Mouse (Mus musculus): ENCODE measurements around the gene Nr6a1. TPM values are rescaled to one million over a fixed set of nuclear protein-coding genes. Genes with fewer than 3 reads are reported as not detected.

The Nr6a1 gene
- 4.2 and 5.2 TPM in 2 replicates for polyA plus RNA-seq (2016; fragmentation: Nextera tagmentation; extraction: Ambion mirVana)

- H3K4me1 ChIP-seq, result peaks cover 25% of the 10 kb centered on the region
- H3K36me3 ChIP-seq, result no peaks in the 10 kb centered on the region
- peak within 1 kb of the TSS; percentile 37 for H3K4me3 ChIP-seq
- H3K27me3 ChIP-seq (replicated peaks), result no peaks in the 10 kb centered on the region
- ATAC-seq (ENCODE audit: low FRiP score, low read depth), result peak; percentile 38
- no peak within 1 kb of the TSS for H3K27ac ChIP-seq
- 9% methylated on average over 18 of the region's 19 CpGs for WGBS
- H3K4me2 ChIP-seq (replicated peaks), result peak within 1 kb of the TSS; percentile 91
- no peaks in the 10 kb centered on the region for H3K9me3 ChIP-seq
- H3K9ac ChIP-seq, result no peak within 1 kb of the TSS
Measured at GRCm38 (mm10) chr2:38927115-38927979, at the start of gene Nr6a1. Nr6a1 (minus strand) TSS chr2:38927688.

GRCm38 (mm10) chr2:38975941-38976805 is 48.7 kb upstream of the Nr6a1 start:
- H3K27me3 ChIP-seq (replicated peaks), result no peaks in the 10 kb centered on the region
- H3K4me2 ChIP-seq (replicated peaks), result no peak overlapping the region
- H3K9ac ChIP-seq, result no peak overlapping the region
- H3K4me1 ChIP-seq, result no peaks in the 10 kb centered on the region
- H3K27ac ChIP-seq, result no peak overlapping the region
- H3K4me3 ChIP-seq, result no peak overlapping the region
- H3K9me3 ChIP-seq, result no peaks in the 10 kb centered on the region
- no peaks in the 10 kb centered on the region for H3K36me3 ChIP-seq
- WGBS, result 85% methylated on average over 21 of the region's 21 CpGs
- no peak for ATAC-seq (ENCODE audit: low FRiP score, low read depth)

- Histone ChIP-seq H3K4me2 (replicated peaks) (no peak overlapping the region), H3K4me1 (no peaks in the 10 kb centered on the region), H3K27me3 (replicated peaks) (no peaks in the 10 kb centered on the region), H3K9me3 (no peaks in the 10 kb centered on the region), H3K36me3 (no peaks in the 10 kb centered on the region), H3K9ac (no peak overlapping the region), H3K27ac (no peak overlapping the region), H3K4me3 (no peak overlapping the region)
- ATAC-seq (ENCODE audit: low FRiP score, low read depth), result no peak
- WGBS, result 86% methylated on average over 3 of the region's 3 CpGs
Measured at GRCm38 (mm10) chr2:38975181-38975580, 47.7 kb upstream of the Nr6a1 start.

- no peak overlapping the region for H3K4me2 ChIP-seq (replicated peaks)
- WGBS, result 40% methylated on average over 2 of the region's 2 CpGs
- no peak overlapping the region for H3K4me3 ChIP-seq
- no peak for ATAC-seq (ENCODE audit: low FRiP score, low read depth)
- no peak overlapping the region for H3K9ac ChIP-seq
- H3K27ac ChIP-seq, result no peak overlapping the region
- no peaks in the 10 kb centered on the region for H3K9me3 ChIP-seq
- no peaks in the 10 kb centered on the region for H3K4me1 ChIP-seq
- no peaks in the 10 kb centered on the region for H3K36me3 ChIP-seq
- H3K27me3 ChIP-seq (replicated peaks), result no peaks in the 10 kb centered on the region
Measured at GRCm38 (mm10) chr2:38974171-38974570, 46.7 kb upstream of the Nr6a1 start.

GRCm38 (mm10) chr2:38973701-38974100 is 46.2 kb upstream of the Nr6a1 start:
- H3K4me3 ChIP-seq, result no peak overlapping the region
- H3K36me3 ChIP-seq, result no peaks in the 10 kb centered on the region
- H3K4me1 ChIP-seq, result no peaks in the 10 kb centered on the region
- H3K27ac ChIP-seq, result no peak overlapping the region
- H3K9me3 ChIP-seq, result no peaks in the 10 kb centered on the region
- H3K27me3 ChIP-seq (replicated peaks), result no peaks in the 10 kb centered on the region
- ATAC-seq (ENCODE audit: low FRiP score, low read depth), result no peak
- H3K9ac ChIP-seq, result no peak overlapping the region
- WGBS, result 86% methylated on average over 7 of the region's 7 CpGs
- H3K4me2 ChIP-seq (replicated peaks), result no peak overlapping the region

GRCm38 (mm10) chr2:38973223-38973622 is 45.7 kb upstream of the Nr6a1 start:
- no peak overlapping the region for H3K27ac ChIP-seq

GRCm38 (mm10) chr2:38970057-38970456 is 42.6 kb upstream of the Nr6a1 start:
- H3K27me3 ChIP-seq (replicated peaks), result no peaks in the 10 kb centered on the region
- H3K4me3 ChIP-seq, result no peak overlapping the region
- H3K36me3 ChIP-seq, result no peaks in the 10 kb centered on the region
- no peak for ATAC-seq (ENCODE audit: low FRiP score, low read depth)
- H3K27ac ChIP-seq, result no peak overlapping the region
- 90% methylated on average over 5 of the region's 5 CpGs for WGBS
- no peaks in the 10 kb centered on the region for H3K9me3 ChIP-seq
- no peak overlapping the region for H3K4me2 ChIP-seq (replicated peaks)
- no peaks in the 10 kb centered on the region for H3K4me1 ChIP-seq
- no peak overlapping the region for H3K9ac ChIP-seq

More at GRCm38 (mm10) chr2:38973223-38973622, 45.7 kb upstream of the Nr6a1 start:
- Histone ChIP-seq H3K36me3 (no peaks in the 10 kb centered on the region), H3K27me3 (replicated peaks) (no peaks in the 10 kb centered on the region), H3K9me3 (no peaks in the 10 kb centered on the region), H3K4me3 (no peak overlapping the region), H3K4me1 (no peaks in the 10 kb centered on the region), H3K4me2 (replicated peaks) (no peak overlapping the region), H3K9ac (no peak overlapping the region)
- no peak for ATAC-seq (ENCODE audit: low FRiP score, low read depth)
- 41% methylated on average over 2 of the region's 2 CpGs for WGBS

GRCm38 (mm10) chr2:38969650-38970049 is 42.2 kb upstream of the Nr6a1 start:
- WGBS, result 93% methylated on average over 2 of the region's 2 CpGs
- Histone ChIP-seq H3K27ac (no peak overlapping the region), H3K9ac (no peak overlapping the region), H3K9me3 (no peaks in the 10 kb centered on the region), H3K4me1 (no peaks in the 10 kb centered on the region), H3K4me2 (replicated peaks) (no peak overlapping the region), H3K36me3 (no peaks in the 10 kb centered on the region), H3K4me3 (no peak overlapping the region), H3K27me3 (replicated peaks) (no peaks in the 10 kb centered on the region)
- ATAC-seq (ENCODE audit: low FRiP score, low read depth), result no peak

GRCm38 (mm10) chr2:38964198-38964597 is 36.7 kb upstream of the Nr6a1 start:
- H3K4me1 ChIP-seq, result no peaks in the 10 kb centered on the region
- H3K9ac ChIP-seq, result no peak overlapping the region
- no peak overlapping the region for H3K27ac ChIP-seq
- H3K4me3 ChIP-seq, result no peak overlapping the region
- H3K27me3 ChIP-seq (replicated peaks), result no peaks in the 10 kb centered on the region
- 26% methylated on average over 4 of the region's 4 CpGs for WGBS
- H3K36me3 ChIP-seq, result no peaks in the 10 kb centered on the region
- H3K4me2 ChIP-seq (replicated peaks), result no peak overlapping the region
- no peaks in the 10 kb centered on the region for H3K9me3 ChIP-seq
- ATAC-seq (ENCODE audit: low FRiP score, low read depth), result peak; percentile 78; the same call in 1 of the 2 replicates

- WGBS, result 86% methylated on average over 5 of the region's 5 CpGs
- Histone ChIP-seq H3K36me3 (no peaks in the 10 kb centered on the region), H3K27me3 (replicated peaks) (no peaks in the 10 kb centered on the region), H3K4me3 (no peak overlapping the region), H3K4me2 (replicated peaks) (no peak overlapping the region), H3K27ac (no peak overlapping the region), H3K9me3 (no peaks in the 10 kb centered on the region), H3K4me1 (no peaks in the 10 kb centered on the region), H3K9ac (no peak overlapping the region)
- ATAC-seq (ENCODE audit: low FRiP score, low read depth), result no peak
Measured at GRCm38 (mm10) chr2:38957671-38958223, 30.3 kb upstream of the Nr6a1 start.

- Histone ChIP-seq H3K4me3 (no peak overlapping the region), H3K9ac (no peak overlapping the region), H3K4me1 (no peaks in the 10 kb centered on the region), H3K27ac (no peak overlapping the region), H3K36me3 (no peaks in the 10 kb centered on the region), H3K4me2 (replicated peaks) (no peak overlapping the region), H3K27me3 (replicated peaks) (no peaks in the 10 kb centered on the region), H3K9me3 (no peaks in the 10 kb centered on the region)
- no peak for ATAC-seq (ENCODE audit: low FRiP score, low read depth)
- WGBS, result 78% methylated on average over 2 of the region's 2 CpGs
Measured at GRCm38 (mm10) chr2:38956062-38956461, 28.6 kb upstream of the Nr6a1 start.

All from neural tube, embryonic 12.5 days (tissue).